Mouse (Mus musculus) lung, postnatal 0 days (tissue): Measurements from ENCODE around the gene Rbp1.

ENCODE experiments used
- CTCF ChIP-seq: IDR thresholded peaks from 2 replicates; pipeline ENCODE4 v1.5.1; 2016; ENCODE audit warnings: antibody characterized with exemption, mild to moderate bottlenecking
- EP300 ChIP-seq: IDR thresholded peaks from 2 replicates; pipeline ENCODE4 v1.6.1; 2016; ENCODE audit warnings: antibody characterized with exemption, mild to moderate bottlenecking, control low read depth

GRCm38 (mm10) chr9:98427906-98428517 is 5.3 kb downstream of the Rbp1 start:
- TF ChIP-seq CTCF (no peak), EP300 (no peak)
